Mouse (Mus musculus): ENCODE results near the gene Dusp10. TPM values are rescaled to one million over a fixed set of nuclear protein-coding genes. Genes with fewer than 3 reads are reported as not detected.

Gene Dusp10
- total RNA-seq (2015; ENCODE audit: low replicate concordance) (3.6 and 7.1 TPM in 2 replicates), total RNA-seq (2017; ENCODE audit: low replicate concordance) (1.5 and 3.1 TPM in 2 replicates)

GRCm38 (mm10) chr1:184013106-184013505 is at the start of gene Dusp10:
Gene Dusp10 (plus strand): TSS chr1:184013302.
- ATAC-seq (replicated peaks; ENCODE audit: low FRiP score, poor library complexity, severe bottlenecking) = no peak

DNA sequence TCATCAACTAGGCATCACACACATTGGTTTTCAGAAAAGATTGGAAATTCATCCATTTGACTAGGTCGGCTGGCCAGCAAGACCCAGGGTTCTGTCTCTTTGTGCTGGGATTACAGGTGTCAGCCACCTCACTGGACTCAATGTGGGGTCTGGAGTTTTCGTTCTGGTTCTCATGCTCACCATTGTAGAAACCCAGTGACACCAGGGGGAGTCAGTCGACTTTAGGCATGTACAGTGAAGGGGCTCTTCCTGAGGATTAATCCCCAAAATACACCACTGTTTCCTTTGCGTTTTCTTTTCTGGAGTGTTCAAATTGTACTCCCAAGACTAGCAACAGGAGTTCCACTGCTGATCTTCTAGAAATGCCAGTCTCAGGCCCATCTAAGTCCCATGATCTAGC is 47.8 kb upstream of the Dusp10 start:
- ATAC-seq (replicated peaks; ENCODE audit: low FRiP score, poor library complexity, severe bottlenecking) = no peak

DNA sequence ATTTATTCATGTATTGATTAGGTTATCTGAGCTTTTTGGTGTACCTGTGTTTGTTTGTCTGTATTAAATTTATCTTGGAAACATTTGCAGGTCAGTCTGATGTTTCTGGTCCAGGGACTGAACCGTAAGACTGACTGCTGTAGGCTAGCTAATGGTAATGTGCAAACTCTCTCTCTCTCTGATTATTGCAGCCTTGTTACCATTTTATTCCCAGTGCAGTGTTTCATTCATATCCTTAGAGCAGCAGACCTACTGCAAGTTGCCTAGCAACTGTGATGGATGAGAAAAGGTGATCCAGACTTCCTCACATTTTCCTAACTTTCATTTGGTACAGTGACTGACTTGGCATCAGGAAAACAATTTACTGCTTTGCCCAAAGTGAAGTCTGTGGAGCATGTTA is 43.8 kb upstream of the Dusp10 start:
- no peak for ATAC-seq (replicated peaks; ENCODE audit: low FRiP score, poor library complexity, severe bottlenecking)

GRCm38 (mm10) chr1:183979814-183980243 is 33.3 kb upstream of the Dusp10 start:
- no peak for ATAC-seq (replicated peaks; ENCODE audit: low FRiP score, poor library complexity, severe bottlenecking)

DNA sequence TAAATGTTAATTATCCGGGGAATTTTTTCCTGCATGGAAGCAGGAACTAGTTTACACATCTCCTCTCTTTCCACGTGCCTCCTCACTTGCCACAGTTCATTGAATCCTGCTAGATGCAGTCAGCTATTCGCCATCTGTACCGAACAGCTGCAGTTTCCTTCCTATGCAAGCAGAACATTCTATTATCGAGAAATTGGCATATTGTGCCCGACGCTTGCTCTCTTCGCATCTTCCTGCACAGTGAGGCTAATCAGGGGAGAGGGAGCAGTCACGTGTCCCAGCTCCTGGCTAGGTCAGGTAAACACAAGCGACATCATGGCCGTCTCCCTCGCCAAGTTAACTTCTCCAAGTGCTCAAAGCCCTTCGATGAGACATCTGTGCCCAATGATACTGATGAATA is 31.0 kb upstream of the Dusp10 start:
- no peak for ATAC-seq (replicated peaks; ENCODE audit: low FRiP score, poor library complexity, severe bottlenecking)

GRCm38 (mm10) chr1:183987711-183988245 is 25.3 kb upstream of the Dusp10 start:
- no peak for ATAC-seq (replicated peaks; ENCODE audit: low FRiP score, poor library complexity, severe bottlenecking)

DNA sequence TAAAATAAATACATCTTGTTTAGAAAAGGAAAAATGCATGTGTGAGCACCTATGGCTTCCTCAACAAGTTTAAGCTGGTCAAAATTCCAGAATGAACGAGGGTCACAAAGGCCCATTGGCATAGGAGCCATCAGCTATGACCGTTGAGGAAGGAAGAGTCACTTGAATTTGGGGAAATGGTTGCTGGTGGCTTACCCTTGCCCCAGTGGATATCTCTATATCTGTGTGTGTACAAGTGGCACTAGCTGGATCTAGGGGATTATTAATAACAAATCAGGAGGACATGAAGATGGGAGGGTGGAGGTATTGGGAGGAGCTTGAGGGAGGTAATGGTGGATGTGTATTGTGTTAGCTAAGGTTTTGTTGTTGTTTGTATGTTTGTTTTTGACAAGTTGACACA is 21.2 kb upstream of the Dusp10 start:
- ATAC-seq (replicated peaks; ENCODE audit: low FRiP score, poor library complexity, severe bottlenecking) = no peak

DNA sequence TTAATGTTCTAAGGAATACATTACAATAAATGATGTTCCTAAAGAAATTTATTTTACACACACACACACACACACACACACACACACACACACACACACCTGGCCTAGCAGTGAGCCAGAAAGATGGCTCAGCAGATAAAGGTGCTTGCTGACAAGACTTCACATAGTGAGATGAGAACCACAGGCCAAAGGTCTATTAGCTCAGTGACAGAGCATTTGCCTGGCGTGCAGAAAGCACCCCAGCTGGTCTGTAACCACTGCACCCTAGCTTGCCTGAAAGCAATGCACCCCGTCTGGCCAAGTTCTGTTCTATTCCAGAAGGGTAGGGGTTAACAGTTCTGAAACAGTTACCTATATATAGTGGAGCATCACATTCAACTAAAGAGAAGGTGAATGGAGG is 15.9 kb upstream of the Dusp10 start:
- no peak for ATAC-seq (replicated peaks; ENCODE audit: low FRiP score, poor library complexity, severe bottlenecking)

GRCm38 (mm10) chr1:184002470-184002869 is 10.6 kb upstream of the Dusp10 start:
- ATAC-seq (replicated peaks; ENCODE audit: low FRiP score, poor library complexity, severe bottlenecking) = no peak

GRCm38 (mm10) chr1:184004311-184004710 is 8.8 kb upstream of the Dusp10 start:
- ATAC-seq (replicated peaks; ENCODE audit: low FRiP score, poor library complexity, severe bottlenecking) = no peak

DNA sequence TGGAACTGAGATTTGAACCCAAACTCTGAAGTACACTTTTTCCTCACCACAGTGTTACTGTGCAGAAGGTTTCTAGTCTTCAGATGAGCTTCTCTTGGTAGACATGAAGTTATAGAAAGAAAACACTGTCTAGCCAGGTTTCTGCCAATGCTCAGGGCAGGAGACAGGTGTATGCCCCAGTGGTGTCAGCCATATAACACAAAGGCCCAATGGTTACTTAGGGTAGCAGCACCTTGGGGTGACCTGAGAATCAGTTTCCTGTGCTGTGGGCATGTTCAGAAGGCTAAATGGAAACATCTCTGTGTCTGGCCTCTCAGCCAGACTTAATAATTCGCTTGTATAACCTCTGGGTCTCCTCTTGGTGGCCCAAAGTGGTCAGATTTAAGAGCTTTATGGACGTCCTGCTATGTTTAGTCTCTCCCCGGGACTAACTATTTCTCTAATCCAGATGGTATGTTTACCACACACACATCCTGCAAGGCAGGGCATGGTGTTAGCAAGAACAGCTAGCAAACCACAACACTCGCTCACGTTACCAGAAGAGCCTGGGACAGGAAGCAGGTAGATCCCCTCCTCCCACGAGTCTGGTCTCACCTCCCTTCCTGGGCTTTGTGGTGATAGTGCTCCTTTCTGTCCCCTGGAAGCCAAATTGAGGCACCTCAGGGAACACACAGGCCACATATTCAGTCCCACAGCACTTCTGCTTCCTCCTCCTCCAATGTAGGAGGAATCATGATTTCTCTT is 7.6 kb upstream of the Dusp10 start:
- no peak for ATAC-seq (replicated peaks; ENCODE audit: low FRiP score, poor library complexity, severe bottlenecking)

- ATAC-seq (replicated peaks; ENCODE audit: low FRiP score, poor library complexity, severe bottlenecking) = no peak
These were observed 7.0 kb upstream of the Dusp10 start for GRCm38 (mm10) chr1:184006086-184006485.

- ATAC-seq (replicated peaks; ENCODE audit: low FRiP score, poor library complexity, severe bottlenecking) = no peak
These were observed 1.8 kb upstream of the Dusp10 start for GRCm38 (mm10) chr1:184011311-184011710.

DNA sequence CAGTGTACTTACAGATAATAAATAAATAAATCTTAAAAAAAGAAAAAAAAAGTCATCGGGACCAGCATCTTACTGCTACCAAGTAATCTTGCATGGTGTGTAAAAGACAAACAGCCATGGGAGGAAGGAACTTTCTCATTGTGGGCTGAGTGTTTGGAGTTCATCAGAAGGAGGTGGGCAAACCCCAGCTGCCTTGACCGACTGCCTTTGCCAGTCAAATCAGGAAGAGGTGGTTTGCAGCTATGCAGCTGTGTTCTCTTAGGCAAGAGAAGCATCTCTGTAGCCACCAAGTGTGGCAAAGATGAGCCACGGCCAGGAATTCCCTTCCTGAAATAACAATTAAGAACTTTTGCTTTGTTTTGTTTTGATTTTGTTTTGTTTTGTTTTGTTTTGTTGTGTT is 989 bp downstream of the Dusp10 start:
- no peak for ATAC-seq (replicated peaks; ENCODE audit: low FRiP score, poor library complexity, severe bottlenecking)

DNA sequence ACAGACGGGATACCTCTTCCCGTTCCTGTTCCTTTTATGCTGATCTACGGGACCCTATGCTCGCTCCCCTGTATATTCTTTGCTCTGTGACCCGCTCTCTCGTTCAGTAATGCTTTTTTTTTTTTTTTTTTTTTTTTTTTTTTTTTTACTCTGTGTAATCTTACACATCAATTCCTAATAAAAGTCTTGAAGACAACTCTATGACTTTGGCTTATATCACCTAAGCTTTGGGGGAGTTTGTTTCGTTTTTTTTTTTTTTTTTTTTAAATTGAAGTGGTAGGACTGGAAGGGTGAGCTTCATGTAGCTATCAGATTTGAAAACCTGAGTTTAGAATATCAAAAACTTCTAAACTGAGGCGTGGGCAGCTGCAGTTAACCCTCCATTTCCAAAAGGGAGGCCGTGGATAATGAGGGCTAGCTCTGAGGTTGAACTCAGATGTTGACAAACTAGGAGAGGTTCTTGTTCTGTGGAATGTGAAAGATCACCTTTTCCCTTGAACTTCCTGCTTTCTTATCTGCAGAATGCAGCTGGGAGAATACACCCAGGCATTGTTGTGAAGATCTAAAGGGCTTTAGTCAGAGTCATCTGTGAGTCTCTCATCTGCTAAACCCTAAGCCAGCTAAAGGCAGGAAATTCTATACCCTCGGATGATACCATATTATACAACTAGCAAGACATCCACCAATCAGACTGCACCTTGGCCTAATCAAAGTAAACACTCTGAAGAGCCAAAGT is 3.1 kb downstream of the Dusp10 start:
- ATAC-seq (replicated peaks; ENCODE audit: low FRiP score, poor library complexity, severe bottlenecking) = no peak

GRCm38 (mm10) chr1:184017606-184018005 is 4.5 kb downstream of the Dusp10 start:
- ATAC-seq (replicated peaks; ENCODE audit: low FRiP score, poor library complexity, severe bottlenecking) = no peak

DNA sequence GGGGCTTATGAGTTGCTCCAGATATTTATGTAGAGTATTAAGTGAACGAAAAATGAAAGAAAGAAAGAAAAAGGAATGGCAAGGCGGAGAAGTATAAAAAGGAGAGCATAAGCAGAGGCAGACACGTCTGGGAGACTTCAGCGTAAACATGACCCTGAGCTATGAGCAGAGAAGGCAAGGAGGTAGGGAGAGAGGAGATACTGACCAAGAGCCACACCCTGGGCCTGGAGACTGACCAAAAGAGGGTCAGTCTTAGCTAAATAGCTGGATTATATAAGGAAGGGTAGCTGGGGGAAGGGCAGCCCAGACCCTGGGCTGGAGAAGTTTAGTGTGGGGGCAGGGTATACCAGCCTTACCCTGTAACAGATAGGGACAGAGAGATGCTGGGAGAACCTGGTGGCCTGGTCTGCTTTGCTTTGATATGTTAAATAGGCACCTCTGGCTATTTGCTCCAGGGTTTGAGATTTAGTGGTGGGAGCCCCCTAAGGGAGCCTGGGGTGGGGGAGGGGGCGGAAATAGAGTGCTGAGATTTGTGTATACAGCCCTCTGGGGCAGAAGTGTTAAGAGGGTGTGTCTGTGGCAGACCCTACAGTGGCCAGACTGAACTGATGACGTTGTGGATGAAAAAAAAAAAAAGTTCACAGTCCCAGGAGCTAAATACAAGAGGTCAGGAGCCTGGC is 6.1 kb downstream of the Dusp10 start:
- no peak for ATAC-seq (replicated peaks; ENCODE audit: low FRiP score, poor library complexity, severe bottlenecking)

GRCm38 (mm10) chr1:184019722-184020107 is 6.6 kb downstream of the Dusp10 start:
- no peak for ATAC-seq (replicated peaks; ENCODE audit: low FRiP score, poor library complexity, severe bottlenecking)

DNA sequence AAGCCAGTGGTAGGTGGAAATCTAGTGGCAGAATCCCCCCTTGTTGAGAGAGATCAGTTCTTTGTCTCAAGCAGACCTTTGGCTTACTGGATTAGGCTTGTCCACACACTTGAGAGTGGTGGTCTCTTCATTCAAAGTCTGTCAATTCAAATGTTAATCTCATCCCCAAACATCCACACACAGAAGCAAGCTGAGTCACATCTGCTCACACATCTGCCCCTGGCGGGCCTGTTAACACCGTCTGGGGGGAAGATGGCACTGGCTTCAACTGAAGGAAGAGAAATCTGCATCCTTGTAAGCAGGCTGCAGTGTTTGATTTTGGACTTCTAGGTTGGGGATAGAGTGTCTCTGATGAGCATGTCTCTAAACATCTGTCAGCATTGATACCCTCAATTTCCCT is 10.9 kb downstream of the Dusp10 start:
- no peak for ATAC-seq (replicated peaks; ENCODE audit: low FRiP score, poor library complexity, severe bottlenecking)

DNA sequence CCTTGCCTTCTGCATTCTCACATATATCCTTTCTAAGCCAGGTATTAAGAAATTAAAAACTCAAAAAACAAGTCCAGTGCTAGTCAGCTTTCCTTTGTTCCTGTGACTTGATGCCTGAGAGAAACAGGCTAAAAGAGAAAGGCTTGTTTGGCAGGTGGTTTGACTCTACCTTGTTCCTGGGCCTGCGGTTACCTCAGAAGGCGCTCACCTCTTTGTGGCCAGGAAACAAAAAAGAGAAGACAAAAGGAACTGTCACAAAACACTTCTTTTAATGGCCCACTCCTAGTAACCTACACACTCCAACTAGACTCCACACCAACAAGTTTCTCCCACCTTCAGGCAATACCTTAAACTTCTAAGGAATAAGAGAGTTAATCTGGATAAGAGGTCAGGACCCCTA is 11.5 kb downstream of the Dusp10 start:
- ATAC-seq (replicated peaks; ENCODE audit: low FRiP score, poor library complexity, severe bottlenecking) = no peak

DNA sequence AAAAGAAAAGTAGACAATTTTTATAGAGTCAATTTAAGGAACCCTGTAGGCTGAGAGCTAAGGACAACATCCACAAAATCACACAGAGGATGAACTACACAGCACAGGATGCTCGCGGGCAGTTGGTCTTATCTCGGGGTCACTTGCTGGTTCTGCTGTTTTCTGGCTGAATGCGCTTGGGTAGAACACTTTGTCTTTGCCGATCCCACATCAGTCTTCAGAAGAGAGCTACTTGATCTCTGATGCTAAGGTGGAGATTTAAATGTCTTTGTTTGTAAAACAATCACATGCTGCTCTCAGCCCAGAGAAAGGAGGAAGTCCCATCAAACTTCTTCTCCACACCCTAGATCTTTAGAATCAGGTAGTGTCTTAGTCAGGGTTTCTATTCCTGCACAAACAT is 12.0 kb downstream of the Dusp10 start:
- ATAC-seq (replicated peaks; ENCODE audit: low FRiP score, poor library complexity, severe bottlenecking) = no peak

Measured in erythroid progenitor cell, adult 5-6 weeks (primary cell).